Mouse (Mus musculus) adrenal gland, postnatal 10 days (tissue): ENCODE data around the gene Tmc7. TPM values are rescaled to one million over a fixed set of nuclear protein-coding genes. Genes with fewer than 3 reads are reported as not detected.

Experiments
- DNase-seq: peaks from one replicate; pipeline ENCODE4 v3.0.0; 2021; ENCODE audit warnings: mixed read lengths
- long read RNA-seq, 2 experiments: library from polyadenylated mRNA; stranded (forward); transcript quantifications; one replicate each; pipeline ENCODE4 v2.0.0; 2021
- total RNA-seq, 2 experiments: library from RNA; stranded (reverse); gene quantifications; 2 replicates each; pipeline ENCODE4 v1.2.3; 2021

Tmc7 gene
- 1 to 10 TPM; 1.3 to 2.1 TPM for total RNA-seq
- long read RNA-seq, experiment 1, partial matches to known transcripts = 0 of 1 reads
- long read RNA-seq, experiment 1, other reads (novel, unspliced or antisense) = 1 of 1 reads
- long read RNA-seq, experiment 2, full-length matches to known transcripts = 1 of 2 reads
- long read RNA-seq, experiment 2, partial matches to known transcripts = 1 of 2 reads
- long read RNA-seq, experiment 2, other reads (novel, unspliced or antisense) = 0 of 2 reads

DNA sequence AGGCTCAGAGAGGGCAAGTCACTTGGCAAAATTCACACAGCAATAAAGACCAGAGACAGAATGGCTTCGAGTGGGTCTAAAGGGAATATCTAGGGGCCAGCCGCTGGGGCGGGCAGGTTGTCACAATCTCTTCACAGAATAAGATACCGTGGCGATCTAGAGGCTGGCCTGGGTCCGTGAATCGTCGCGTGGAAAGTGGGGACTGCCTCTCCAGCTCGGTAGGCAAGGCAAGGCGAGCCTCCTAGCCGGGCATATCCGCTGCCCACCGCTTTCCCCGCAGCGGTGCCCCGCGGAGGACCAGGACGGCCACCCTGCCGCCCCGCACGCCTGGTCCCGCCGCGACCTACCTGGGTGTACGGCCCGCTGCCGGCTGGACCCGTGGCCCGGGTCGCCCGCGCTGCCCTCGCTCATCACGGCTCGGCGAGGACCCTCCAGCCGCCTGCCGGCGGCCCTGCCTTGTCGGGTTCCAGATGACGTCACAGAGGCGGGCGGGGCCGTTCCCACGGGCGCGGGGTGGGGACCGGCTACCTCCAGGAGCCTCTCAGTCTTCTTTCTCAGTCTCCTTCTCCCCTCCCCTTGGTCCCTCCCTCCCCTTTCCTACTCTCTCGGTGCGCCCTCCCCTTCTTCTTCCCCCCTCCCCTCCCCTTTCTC is at the start of gene Tmc7:
TSS of gene Tmc7 (minus strand) at position 480 of the 651 bp plus-strand sequence.
- peak; percentile 75 for DNase-seq

DNA sequence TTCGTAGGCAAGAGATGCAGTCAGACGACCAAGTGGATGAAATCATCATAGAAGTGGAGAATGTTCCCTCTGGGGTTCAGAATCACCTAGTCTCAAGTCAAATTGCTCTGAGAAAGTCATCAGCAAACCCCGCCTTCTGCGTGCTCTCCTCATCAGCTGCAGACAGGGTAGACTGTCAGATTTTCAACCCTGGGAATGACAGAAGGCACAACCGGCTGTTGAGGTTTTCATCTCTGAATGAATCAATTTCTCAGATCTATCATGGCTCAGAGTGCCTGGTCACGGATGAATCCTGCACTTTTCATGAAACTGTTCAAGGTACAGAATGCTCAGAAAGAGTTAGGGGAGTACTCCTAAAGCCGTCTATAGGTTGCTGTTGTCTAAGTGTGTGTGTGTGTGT is 49.4 kb upstream of the Tmc7 start:
- no peak for DNase-seq

DNA sequence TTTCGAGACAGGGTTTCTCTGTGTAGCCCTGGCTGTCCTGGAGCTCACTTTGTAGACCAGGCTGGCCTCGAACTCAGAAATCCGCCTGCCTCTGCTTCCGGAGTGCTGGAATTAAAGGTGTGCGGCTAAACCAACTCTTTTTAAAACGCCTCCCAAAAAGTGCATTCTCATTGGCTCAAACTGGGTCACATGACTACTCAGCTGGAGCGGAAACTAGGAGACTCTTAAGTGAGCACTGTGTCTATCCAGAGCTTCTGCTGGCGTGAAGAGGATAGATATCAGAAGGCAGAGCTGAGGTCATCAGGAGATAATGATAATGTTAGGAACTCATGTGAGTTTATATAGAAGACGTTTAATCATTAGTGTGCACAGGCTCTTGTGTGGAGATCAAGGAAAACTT is 48.6 kb upstream of the Tmc7 start:
- no peak for DNase-seq

GRCm38 (mm10) chr7:118627550-118628298 is 43.2 kb upstream of the Tmc7 start:
- no peak for DNase-seq

- no peak for DNase-seq
These were observed 36.6 kb upstream of the Tmc7 start for GRCm38 (mm10) chr7:118621094-118621493.

DNA sequence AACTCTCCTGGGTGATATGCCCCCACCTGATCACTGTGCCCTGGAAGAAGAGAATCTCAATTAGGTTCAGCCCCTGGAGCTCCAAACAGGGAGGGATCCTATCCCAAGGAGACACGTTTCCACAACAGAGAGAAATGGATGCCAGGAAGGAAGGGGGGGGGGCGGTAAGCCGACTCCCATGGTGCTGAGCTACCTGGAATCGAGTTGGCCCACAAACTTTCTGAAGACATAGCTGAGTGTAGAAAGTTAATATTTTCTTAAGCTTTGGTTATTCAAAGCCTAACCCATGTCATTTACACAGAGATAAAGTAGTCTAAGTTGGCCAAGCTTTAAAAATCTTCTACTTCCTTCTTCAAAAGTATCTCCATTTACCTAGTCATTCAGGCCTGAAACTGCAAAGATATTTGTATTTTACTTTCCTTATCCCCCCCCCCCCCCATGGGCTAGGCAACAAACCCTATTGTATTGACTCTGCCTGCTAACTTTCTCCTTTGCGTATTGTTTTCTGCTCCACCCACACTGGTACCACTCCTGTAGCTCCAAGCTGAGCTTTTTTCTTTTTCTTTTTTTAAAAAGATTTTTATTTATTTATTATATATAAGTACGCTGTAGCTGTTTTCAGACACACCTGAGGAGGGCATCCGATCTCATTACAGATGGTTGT is 35.8 kb upstream of the Tmc7 start:
- no peak for DNase-seq

- DNase-seq = no peak
These were observed 33.6 kb upstream of the Tmc7 start for GRCm38 (mm10) chr7:118618104-118618503.

- no peak for DNase-seq
These were observed 29.5 kb upstream of the Tmc7 start for GRCm38 (mm10) chr7:118614076-118614475.

GRCm38 (mm10) chr7:118611933-118612332 is 27.4 kb upstream of the Tmc7 start:
- no peak for DNase-seq

- DNase-seq = no peak
These were observed 26.7 kb upstream of the Tmc7 start for GRCm38 (mm10) chr7:118611185-118611749.

DNA sequence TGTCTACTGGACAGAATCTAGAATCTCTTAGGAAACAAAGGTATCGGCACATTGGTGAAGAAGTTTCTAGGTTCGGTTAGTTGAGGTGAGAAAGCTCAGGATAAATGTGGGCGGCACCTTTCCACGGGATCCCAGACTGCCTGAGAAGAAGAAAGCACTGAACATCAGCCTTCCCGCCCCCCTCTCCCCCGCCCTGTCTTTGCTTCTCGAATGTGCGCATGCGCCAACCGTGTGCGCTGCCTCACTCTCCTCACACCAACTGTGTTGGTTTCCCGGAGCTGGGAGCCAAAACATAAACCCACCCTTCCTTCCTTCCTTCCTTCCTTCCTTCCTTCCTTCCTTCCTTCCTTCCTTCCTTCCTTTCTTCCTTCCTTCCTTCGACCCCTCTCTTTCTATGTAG is 26.2 kb upstream of the Tmc7 start:
- DNase-seq = no peak

- no peak for DNase-seq
These were observed 25.3 kb upstream of the Tmc7 start for GRCm38 (mm10) chr7:118609815-118610214.

- peak; percentile 10 for DNase-seq
These were observed 20.3 kb upstream of the Tmc7 start for GRCm38 (mm10) chr7:118604842-118605241.

DNA sequence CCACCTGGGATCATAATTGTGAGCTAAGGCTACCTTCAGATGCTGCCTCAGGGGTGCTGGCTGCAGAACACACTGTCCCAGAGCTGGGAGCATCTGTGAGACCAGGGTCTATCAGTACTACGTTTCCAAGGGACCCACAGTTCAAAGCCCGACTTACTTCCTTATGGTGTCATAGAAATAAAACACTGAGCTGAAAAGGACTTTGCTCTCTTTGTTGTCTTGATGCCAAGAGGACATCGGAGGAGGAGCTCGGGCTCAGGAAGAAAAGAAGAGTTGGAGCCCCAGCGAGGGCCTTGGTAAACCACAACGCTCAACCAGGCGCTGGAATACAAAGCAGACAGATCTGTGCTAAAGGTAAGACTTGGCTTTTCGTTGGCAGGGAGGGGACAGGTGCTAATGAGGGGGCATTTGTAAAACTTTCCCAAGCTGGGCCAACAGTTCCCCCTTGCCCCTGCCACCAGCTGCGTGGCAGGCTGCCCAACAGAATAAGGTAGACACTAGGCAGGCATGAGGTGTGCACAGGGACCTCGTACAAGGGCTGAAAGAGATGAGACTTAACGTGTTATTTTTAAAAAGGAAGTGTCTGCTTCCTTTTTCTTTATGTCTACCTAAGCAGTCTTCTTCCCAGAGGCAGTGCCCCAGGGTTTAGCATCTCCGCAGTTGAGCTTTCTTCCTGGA is 15.6 kb upstream of the Tmc7 start:
- no peak for DNase-seq

DNA sequence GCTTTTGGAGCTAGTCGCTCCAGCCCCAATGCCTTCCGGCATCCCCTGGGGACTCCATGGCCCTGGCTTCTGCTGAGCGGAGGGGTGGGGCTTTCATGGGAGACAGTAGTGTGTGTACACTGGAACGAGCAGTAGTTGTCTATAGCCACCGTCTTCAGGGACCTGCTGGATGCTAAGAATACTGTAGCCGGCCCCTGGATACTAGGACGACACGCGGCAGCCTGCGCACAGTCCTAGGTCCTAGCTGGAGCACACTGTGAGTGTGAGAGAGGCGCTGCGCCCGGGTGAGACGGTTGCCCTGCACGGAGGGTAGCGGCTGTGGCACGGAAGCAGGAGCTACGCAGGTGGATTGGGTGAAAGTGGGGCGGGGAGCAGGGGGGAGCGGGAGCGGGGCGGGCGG is 12.7 kb upstream of the Tmc7 start, which contains the start of gene Tmc5:
TSS of gene Tmc5 (plus strand) at position 97 of the 400 bp plus-strand sequence.
- peak; percentile 17 for DNase-seq

DNA sequence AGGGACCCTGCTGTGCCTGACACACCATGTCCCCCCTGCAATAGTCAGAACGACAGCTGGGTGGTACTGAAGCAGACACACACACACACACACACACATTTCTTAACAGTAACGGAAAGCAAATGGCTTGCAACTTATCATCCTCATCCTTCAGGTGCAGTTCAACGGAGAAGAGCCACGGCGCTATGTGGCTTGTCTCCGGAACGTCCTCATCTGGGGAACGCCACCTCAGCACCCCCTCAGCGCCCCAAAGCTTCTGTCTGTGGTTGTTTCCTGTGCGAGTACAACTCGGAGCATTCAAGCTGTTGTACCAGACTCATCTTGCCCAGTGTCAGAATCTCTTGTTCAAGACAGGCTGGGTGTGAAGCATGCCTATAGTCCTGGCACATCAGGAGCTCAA is 11.7 kb upstream of the Tmc7 start:
- DNase-seq = no peak

DNA sequence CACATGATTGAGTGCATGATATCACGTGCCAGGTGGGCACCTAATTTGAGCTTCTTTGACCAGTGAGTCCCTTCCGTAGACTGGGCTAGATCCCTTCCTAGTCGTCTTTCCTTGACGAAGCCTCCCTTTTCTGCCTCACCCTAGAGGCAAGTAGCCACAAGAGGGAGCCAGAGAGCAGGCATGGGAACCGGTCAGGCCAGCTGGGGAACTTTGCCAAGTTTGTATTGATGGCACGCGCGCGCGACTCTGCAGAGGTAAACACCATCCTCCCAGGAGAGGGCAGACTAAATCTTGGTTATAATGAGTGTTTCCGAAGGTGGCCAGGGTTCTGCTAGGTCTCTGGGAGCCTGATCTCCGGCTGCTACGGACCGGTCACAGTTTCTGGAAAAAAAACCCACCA is 10.7 kb upstream of the Tmc7 start:
- DNase-seq = peak; percentile 96

GRCm38 (mm10) chr7:118594611-118595010 is 10.1 kb upstream of the Tmc7 start:
- no peak for DNase-seq

- DNase-seq = no peak
These were observed 9.3 kb upstream of the Tmc7 start for GRCm38 (mm10) chr7:118593567-118594407.

GRCm38 (mm10) chr7:118592146-118592545 is 7.6 kb upstream of the Tmc7 start:
- no peak for DNase-seq
